Mouse (Mus musculus): Measurements from ENCODE around the gene Dpp8. TPM values are rescaled to one million over a fixed set of nuclear protein-coding genes. Genes with fewer than 3 reads are reported as not detected.
"Not testable (repeated sequence)": the region's sequence is repeated elsewhere in the genome, so short reads cannot be mapped to it uniquely, and the experiment has no call there.

Gene Dpp8
- polyA plus RNA-seq, 1 experiment: not detected

DNA sequence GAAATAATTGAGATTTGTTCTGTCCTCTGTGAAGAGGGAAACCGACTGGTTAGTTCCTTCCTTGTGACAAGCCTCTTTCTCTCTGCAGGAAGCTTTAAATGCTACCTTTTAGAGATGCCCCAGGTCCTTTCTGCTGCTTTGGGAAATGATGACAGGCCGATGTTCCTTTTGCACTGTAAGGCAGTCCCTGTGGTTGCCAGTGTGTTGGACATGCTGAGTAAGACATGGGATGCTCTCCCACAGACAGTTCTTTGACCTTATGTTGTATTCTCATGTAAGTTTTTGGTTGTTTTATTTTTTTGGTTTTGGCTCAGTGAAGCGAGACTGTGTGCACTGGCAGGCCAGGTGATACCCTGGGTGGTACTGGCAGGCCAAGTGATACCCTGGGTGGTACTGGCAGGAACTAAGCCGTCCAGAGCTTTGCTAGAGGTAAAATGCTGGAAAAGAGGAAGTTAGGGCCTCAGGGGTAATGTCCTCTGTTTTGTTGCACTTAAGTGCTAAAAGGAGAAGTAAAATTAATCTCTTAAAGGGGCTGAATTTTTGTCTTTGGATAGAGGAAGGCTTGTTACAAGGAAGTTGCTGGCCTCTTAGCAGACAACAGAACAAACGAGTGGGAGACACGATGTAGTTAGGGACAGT, 42.8 kb downstream of the Dpp8 start:
- 82% methylated on average over 6 of the region's 6 CpGs for WGBS
- no peak for TF ChIP-seq CTCF (IDR thresholded peaks at IDR 0.05; ENCODE audit: insufficient read depth, low read depth, low read length)
- no peak for TF ChIP-seq POLR2A (IDR thresholded peaks at IDR 0.05; ENCODE audit: insufficient read depth, low read depth, low read length)
- H3K27ac ChIP-seq (ENCODE audit: insufficient read depth, low read depth, low read length): no peak overlapping the region

DNA sequence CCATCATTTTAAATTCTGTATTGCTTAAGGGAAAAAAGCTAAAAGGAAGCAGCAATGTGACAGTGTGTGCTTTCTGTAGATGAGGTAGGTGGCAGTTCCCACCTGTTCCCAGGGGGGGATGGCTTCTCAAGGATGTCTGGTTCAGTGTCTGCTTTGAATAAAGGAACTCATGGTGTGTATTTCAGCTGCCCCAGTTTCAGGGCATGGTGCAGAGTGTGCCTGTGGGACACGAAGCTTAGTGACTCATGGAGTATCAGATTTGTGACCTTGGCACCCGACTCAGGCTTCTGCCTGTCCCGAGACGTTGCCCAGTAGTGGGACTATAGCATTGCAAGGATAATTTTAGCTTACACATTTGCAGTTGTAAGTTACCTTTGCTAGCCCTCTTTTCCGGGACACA, 45.3 kb downstream of the Dpp8 start:
- Histone ChIP-seq H3K27ac (ENCODE audit: insufficient read depth, low read depth, low read length) (no peak overlapping the region), H3K4me3 (ENCODE audit: insufficient read depth, low read depth, low read length) (no peak overlapping the region), H3K4me1 (ENCODE audit: control insufficient read depth, insufficient read depth, low read length) (no peaks in the 10 kb centered on the region)
- no peak for TF ChIP-seq CTCF (IDR thresholded peaks at IDR 0.05; ENCODE audit: insufficient read depth, low read depth, low read length)
- no peak for TF ChIP-seq POLR2A (IDR thresholded peaks at IDR 0.05; ENCODE audit: insufficient read depth, low read depth, low read length)
- WGBS: 83% methylated on average over 5 of the region's 5 CpGs

More for the DNA sequence above, 42.8 kb downstream of the Dpp8 start:
- Histone ChIP-seq H3K4me1 (ENCODE audit: control insufficient read depth, insufficient read depth, low read length) (no peaks in the 10 kb centered on the region), H3K4me3 (ENCODE audit: insufficient read depth, low read depth, low read length) (no peak overlapping the region)

DNA sequence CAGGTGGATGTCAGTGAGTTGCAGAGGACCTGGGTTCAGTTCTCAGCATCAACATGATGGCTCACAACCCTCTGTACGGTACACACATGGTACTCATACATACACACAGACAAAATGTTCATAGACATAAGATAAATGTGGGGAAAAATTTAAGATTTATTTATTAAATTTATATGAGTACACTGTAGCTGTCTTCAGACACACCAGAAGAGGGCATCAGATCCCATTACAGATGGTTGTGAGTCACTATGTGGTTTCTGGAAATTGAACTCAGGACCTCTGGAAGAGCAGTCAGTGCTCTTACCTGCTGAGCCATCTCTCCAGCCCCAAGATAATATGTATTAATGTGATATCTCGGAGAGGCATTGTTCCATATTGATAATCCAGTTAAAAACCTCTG, 47.9 kb downstream of the Dpp8 start:
- peaks cover 13% of the 10 kb centered on the region for H3K4me1 ChIP-seq (ENCODE audit: control insufficient read depth, insufficient read depth, low read length)
- not testable (repeated sequence) for H3K27ac ChIP-seq (ENCODE audit: insufficient read depth, low read depth, low read length); H3K4me3 ChIP-seq (ENCODE audit: insufficient read depth, low read depth, low read length)
- WGBS: 100% methylated on average over 2 of the region's 2 CpGs

DNA sequence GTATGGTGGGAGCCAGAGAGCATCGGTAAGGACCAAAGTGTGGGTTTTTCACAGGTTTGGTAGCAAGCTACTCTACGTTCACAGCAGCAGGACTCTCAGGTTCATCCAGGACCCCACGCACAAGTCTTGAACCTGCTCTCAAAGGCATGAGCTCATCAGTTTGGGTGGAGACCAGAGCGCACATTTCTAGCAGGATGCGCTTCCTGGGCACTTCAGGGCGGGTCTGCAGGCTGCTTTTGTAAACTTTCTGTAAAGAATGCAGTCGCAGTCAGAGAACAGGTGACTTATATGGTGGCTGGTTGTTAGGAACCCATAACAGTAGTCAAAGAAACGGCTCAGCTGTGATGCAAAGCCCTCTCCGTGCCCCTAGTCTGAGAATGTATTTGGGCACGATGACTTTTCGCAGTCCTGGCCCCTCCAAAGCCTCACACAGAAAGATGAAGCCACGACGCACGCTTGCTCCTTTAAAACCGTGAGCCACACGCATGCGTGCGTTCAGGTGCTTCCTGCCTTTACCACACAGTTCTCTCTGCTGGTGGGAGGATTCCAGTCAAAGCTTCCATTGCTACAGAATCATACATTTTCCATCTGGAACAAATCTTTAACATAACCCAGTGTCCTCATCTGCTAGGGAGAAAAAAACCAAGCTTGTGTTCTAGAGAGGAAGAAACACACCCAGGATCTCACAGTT, 51.0 kb downstream of the Dpp8 start:
- no peak overlapping the region for H3K27ac ChIP-seq (ENCODE audit: insufficient read depth, low read depth, low read length)
- WGBS: 91% methylated on average over 18 of the region's 18 CpGs
- no peak for TF ChIP-seq CTCF (IDR thresholded peaks at IDR 0.05; ENCODE audit: insufficient read depth, low read depth, low read length)
- TF ChIP-seq POLR2A (IDR thresholded peaks at IDR 0.05; ENCODE audit: insufficient read depth, low read depth, low read length): no peak

DNA sequence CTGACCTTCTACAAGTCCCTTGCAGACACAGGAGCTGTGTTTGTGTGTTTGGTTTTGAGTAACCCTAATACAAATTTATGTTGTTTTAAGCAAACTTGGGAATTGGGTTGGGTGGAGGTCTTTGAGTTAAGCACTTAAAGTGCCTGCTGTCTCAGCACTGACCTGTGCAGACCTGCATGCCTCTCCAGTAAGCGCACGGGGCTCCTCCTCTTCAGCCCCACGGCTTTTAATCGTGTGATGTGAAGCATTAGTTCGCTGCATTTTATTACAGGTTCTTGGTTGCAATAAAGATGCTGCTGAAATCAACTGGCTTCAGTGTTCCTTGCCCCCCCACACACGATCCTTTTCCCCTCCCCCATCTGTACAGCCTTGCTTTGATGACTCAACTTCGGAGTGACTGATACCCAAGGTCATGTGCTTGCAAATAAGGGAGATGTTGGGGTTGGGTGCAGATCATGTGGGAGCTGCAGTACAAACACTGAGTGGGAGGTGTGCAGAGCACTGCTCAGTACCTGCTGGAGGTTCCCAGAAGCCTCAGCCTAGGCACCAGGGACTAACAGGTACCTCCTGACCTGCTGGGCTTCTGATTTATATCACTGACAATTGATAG, 52.1 kb downstream of the Dpp8 start:
- TF ChIP-seq POLR2A (IDR thresholded peaks at IDR 0.05; ENCODE audit: insufficient read depth, low read depth, low read length) (no peak), CTCF (IDR thresholded peaks at IDR 0.05; ENCODE audit: insufficient read depth, low read depth, low read length) (no peak)
- no peak overlapping the region for H3K27ac ChIP-seq (ENCODE audit: insufficient read depth, low read depth, low read length)
- WGBS: 61% methylated on average over 7 of the region's 7 CpGs
- peaks cover 13% of the 10 kb centered on the region for H3K4me1 ChIP-seq (ENCODE audit: control insufficient read depth, insufficient read depth, low read length)
- no peak overlapping the region for H3K4me3 ChIP-seq (ENCODE audit: insufficient read depth, low read depth, low read length)

More for the DNA sequence above, 51.0 kb downstream of the Dpp8 start:
- H3K4me1 ChIP-seq (ENCODE audit: control insufficient read depth, insufficient read depth, low read length): peaks cover 13% of the 10 kb centered on the region
- no peak overlapping the region for H3K4me3 ChIP-seq (ENCODE audit: insufficient read depth, low read depth, low read length)

DNA sequence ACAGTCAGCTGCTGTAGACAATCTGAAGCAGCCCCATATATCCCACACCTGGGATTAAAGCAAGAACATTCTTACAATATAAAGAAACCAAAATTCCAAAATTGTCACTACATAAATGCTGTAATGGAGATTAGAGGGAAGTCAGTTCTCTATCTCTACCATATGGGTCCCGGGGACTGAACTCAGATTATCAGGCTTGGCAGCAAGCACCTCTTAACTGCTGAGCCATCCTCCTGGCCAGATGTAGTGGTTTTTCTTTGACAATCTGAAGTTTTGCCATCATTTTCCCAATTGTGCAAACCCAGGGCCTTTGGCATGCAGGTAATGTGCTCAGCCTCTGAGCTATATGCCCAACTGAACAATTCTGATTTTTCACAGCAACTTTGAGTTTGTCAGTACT, 53.1 kb downstream of the Dpp8 start:
- H3K4me1 ChIP-seq (ENCODE audit: control insufficient read depth, insufficient read depth, low read length): peaks cover 13% of the 10 kb centered on the region
- no peak overlapping the region for H3K4me3 ChIP-seq (ENCODE audit: insufficient read depth, low read depth, low read length)
- no peak overlapping the region for H3K27ac ChIP-seq (ENCODE audit: insufficient read depth, low read depth, low read length)
- 94% methylated on average over 1 of the region's 1 CpGs for WGBS
- TF ChIP-seq CTCF (IDR thresholded peaks at IDR 0.05; ENCODE audit: insufficient read depth, low read depth, low read length) (no peak), POLR2A (IDR thresholded peaks at IDR 0.05; ENCODE audit: insufficient read depth, low read depth, low read length) (no peak)

DNA sequence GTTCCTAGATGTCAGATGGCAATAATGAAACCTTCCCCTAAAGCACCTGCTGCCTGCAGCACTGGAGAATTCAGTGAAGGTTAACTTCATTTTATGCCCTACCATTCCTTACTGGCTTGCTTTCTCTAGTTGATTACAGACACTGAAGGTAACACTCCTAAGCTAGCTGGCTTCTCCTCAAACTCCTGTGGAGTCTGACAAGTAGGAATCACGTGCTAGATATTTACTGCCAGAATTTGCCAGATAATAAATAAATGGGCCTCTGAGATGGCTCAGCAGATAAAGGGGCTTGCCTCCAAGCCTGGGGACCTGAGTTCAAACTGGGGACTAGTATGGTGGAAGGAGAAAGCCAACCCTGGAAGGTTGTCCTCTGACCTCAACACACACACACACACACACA, 54.6 kb downstream of the Dpp8 start:
- TF ChIP-seq CTCF (IDR thresholded peaks at IDR 0.05; ENCODE audit: insufficient read depth, low read depth, low read length) (no peak), POLR2A (IDR thresholded peaks at IDR 0.05; ENCODE audit: insufficient read depth, low read depth, low read length) (no peak)
- WGBS: 51% methylated on average over 1 of the region's 1 CpGs
- peaks cover 13% of the 10 kb centered on the region for H3K4me1 ChIP-seq (ENCODE audit: control insufficient read depth, insufficient read depth, low read length)
- H3K4me3 ChIP-seq (ENCODE audit: insufficient read depth, low read depth, low read length): no peak overlapping the region
- no peak overlapping the region for H3K27ac ChIP-seq (ENCODE audit: insufficient read depth, low read depth, low read length)

DNA sequence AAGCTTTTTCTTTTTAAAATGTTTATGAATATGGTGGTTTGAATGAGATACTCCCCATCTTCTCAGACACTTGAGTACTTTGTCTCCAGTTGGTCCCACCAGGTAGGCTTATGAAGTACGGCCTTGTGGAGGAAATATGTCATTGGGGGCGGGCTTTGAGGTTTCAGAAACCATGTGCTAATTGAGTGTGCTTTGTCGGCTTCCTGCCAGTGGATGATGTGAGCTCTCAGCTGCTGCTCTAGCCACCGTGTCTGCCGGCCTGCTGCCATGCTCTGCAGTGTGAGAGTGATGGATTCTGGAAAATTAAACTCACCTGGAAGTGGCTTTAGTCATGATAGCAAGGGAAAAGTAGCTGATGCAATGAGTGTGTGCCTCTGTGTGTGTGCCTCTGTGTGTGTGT, 55.3 kb downstream of the Dpp8 start:
- TF ChIP-seq POLR2A (IDR thresholded peaks at IDR 0.05; ENCODE audit: insufficient read depth, low read depth, low read length): no peak
- no peak for TF ChIP-seq CTCF (IDR thresholded peaks at IDR 0.05; ENCODE audit: insufficient read depth, low read depth, low read length)
- H3K4me3 ChIP-seq (ENCODE audit: insufficient read depth, low read depth, low read length): no peak overlapping the region
- H3K4me1 ChIP-seq (ENCODE audit: control insufficient read depth, insufficient read depth, low read length): peaks cover 13% of the 10 kb centered on the region
- H3K27ac ChIP-seq (ENCODE audit: insufficient read depth, low read depth, low read length): no peak overlapping the region
- WGBS: 26% methylated on average over 5 of the region's 5 CpGs

DNA sequence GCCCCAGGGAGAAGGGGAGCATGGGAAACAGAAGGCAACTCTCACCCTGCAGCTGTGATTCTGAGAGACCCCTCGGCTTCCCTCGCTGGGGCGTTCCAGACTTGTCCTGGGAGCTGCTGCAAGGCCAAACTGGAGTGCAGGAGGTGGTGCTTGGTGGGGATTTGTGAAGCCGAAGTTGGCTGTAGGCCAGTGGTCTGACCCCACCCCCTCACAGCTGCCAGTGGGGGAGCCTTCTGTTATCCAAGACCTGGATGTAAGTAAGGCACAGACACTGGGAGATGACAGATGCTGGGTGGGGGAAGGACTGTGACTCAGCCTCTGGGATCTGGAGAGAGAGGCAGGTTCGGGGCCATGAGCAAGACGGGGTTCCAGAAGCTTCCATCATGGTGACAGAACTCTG, 62.0 kb downstream of the Dpp8 start:
- H3K4me1 ChIP-seq (ENCODE audit: control insufficient read depth, insufficient read depth, low read length): peaks cover 5% of the 10 kb centered on the region
- no peak overlapping the region for H3K4me3 ChIP-seq (ENCODE audit: insufficient read depth, low read depth, low read length)
- 27% methylated on average over 6 of the region's 6 CpGs for WGBS
- H3K27ac ChIP-seq (ENCODE audit: insufficient read depth, low read depth, low read length): no peak overlapping the region
- TF ChIP-seq POLR2A (IDR thresholded peaks at IDR 0.05; ENCODE audit: insufficient read depth, low read depth, low read length) (no peak), CTCF (IDR thresholded peaks at IDR 0.05; ENCODE audit: insufficient read depth, low read depth, low read length) (no peak)

All from olfactory bulb, adult 2 months (tissue).